Mouse (Mus musculus) CH12.LX (cell line): ENCODE measurements around the gene Fam124b.

Source experiments
- CHD2 ChIP-seq: IDR thresholded peaks from 2 replicates; pipeline ENCODE4 v1.6.1; 2011; ENCODE audit warnings: low read length, improper control_type of control experiment
- CTCF ChIP-seq, 2 experiments: IDR thresholded peaks in 1 of 2; conservative IDR thresholded peaks in 1 of 2; 2 replicates each; pipeline ENCODE4 v1.5.1; 2011 to 2012; ENCODE audit warnings: low read depth in 2 of 2, low read length in 2 of 2, improper control_type of control experiment in 1 of 2, inconsistent platforms in 1 of 2, mild to moderate bottlenecking in 1 of 2, moderate library complexity in 1 of 2
- E2F4 ChIP-seq: IDR thresholded peaks from 2 replicates; pipeline ENCODE4 v1.6.1; 2011; ENCODE audit warnings: low read depth, low read length, improper control_type of control experiment; ENCODE audit not compliant: insufficient replicate concordance
- EP300 ChIP-seq: IDR thresholded peaks from 2 replicates; pipeline ENCODE4 v1.6.1; 2011; ENCODE audit warnings: low read length, improper control_type of control experiment
- ETS1 ChIP-seq: conservative IDR thresholded peaks from 2 replicates; pipeline ENCODE4 v1.6.1; 2012; ENCODE audit warnings: low read depth, mild to moderate bottlenecking, inconsistent platforms, low read length, improper control_type of control experiment, moderate library complexity
- HCFC1 ChIP-seq: IDR thresholded peaks from 2 replicates; pipeline ENCODE4 v1.6.1; 2012; ENCODE audit warnings: low read depth, mild to moderate bottlenecking, inconsistent platforms, low read length, improper control_type of control experiment
- IRF4 ChIP-seq: IDR thresholded peaks from 2 replicates; pipeline ENCODE4 v1.6.1; 2014; ENCODE audit warnings: low read depth, mild to moderate bottlenecking, inconsistent platforms, low read length, improper control_type of control experiment
- MEF2A ChIP-seq: IDR thresholded peaks from 2 replicates; pipeline ENCODE4 v1.6.1; 2014; ENCODE audit warnings: low read depth, mild to moderate bottlenecking, inconsistent platforms, low read length, improper control_type of control experiment, borderline replicate concordance
- MYC ChIP-seq: IDR thresholded peaks from 2 replicates; pipeline ENCODE4 v1.6.1; 2011; ENCODE audit warnings: low read depth, mild to moderate bottlenecking, improper control_type of control experiment, low read length
- NRF1 ChIP-seq: IDR thresholded peaks from 2 replicates; pipeline ENCODE4 v1.6.1; 2014; ENCODE audit warnings: low read depth, mild to moderate bottlenecking, inconsistent platforms, low read length, improper control_type of control experiment, moderate library complexity
- POLR2A ChIP-seq: IDR thresholded peaks from 2 replicates; pipeline ENCODE4 v1.6.1; 2011; ENCODE audit warnings: low read depth, mild to moderate bottlenecking, improper control_type of control experiment, low read length
- POLR2AphosphoS2 ChIP-seq: IDR thresholded peaks from 2 replicates; pipeline ENCODE4 v1.6.1; 2011; ENCODE audit warnings: low read depth, low read length, improper control_type of control experiment
- USF1 ChIP-seq: IDR thresholded peaks from 2 replicates; pipeline ENCODE4 v1.6.1; 2014; ENCODE audit warnings: low read depth, mild to moderate bottlenecking, inconsistent platforms, low read length, improper control_type of control experiment
- ZC3H11A ChIP-seq: IDR thresholded peaks from 2 replicates; pipeline ENCODE4 v1.6.1; 2012; ENCODE audit warnings: low read depth, mild to moderate bottlenecking, inconsistent platforms, low read length, improper control_type of control experiment

DNA sequence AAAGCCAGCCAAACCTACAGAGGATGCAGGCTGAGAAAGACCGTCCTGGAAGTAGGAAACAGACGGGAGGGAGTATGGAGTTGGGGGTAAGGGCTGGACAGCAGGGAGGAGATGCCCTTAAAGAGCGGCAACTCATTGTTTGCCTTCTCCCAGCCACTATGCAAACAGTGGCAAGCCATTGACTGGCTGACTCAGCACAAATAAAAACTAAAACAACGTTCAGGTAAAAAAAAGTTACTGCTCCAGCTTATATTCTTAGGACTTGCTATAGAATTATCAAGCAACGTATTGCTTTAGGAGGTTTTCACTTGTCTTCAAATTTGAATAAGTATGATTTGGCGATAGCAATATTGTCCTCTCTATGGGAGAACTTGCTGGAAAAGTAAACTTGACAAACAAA lies 55.3 kb downstream of the Fam124b start:
- TF ChIP-seq POLR2A = no peak
- TF ChIP-seq ZC3H11A = no peak
- TF ChIP-seq IRF4 = no peak
- no peak for TF ChIP-seq NRF1
- TF ChIP-seq USF1 = no peak
- no peak for TF ChIP-seq ETS1
- TF ChIP-seq POLR2AphosphoS2 = no peak
- no peak for TF ChIP-seq E2F4
- TF ChIP-seq CTCF (conservative IDR thresholded peaks at IDR 0.05 in 1 of 2, IDR thresholded peaks at IDR 0.05 in 1 of 2; ENCODE audit: low read depth in 2 of 2, low read length in 2 of 2) = no peak
- no peak for TF ChIP-seq CHD2
- TF ChIP-seq MEF2A = no peak
- TF ChIP-seq MYC = no peak
- no peak for TF ChIP-seq EP300
- no peak for TF ChIP-seq HCFC1
